Mouse (Mus musculus) brain, embryonic 14.5 days (tissue): Measurements from ENCODE around the gene Exoc4.

ENCODE experiments used
- CTCF ChIP-seq: fragments of 200-500 bp; IDR thresholded peaks from 2 replicates; pipeline ENCODE4 v1.5.1; 2012; ENCODE audit warnings: inconsistent platforms, mild to moderate bottlenecking, moderate library complexity, borderline replicate concordance; ENCODE audit not compliant: insufficient read depth, insufficient read length; ENCODE audit errors: extremely low read depth
- POLR2A ChIP-seq: fragments of 200-500 bp; IDR thresholded peaks from 2 replicates; pipeline ENCODE4 v1.6.1; 2012; ENCODE audit warnings: mild to moderate bottlenecking, inconsistent platforms, borderline replicate concordance; ENCODE audit not compliant: poor library complexity, insufficient read depth, insufficient read length, severe bottlenecking; ENCODE audit errors: extremely low read depth

DNA sequence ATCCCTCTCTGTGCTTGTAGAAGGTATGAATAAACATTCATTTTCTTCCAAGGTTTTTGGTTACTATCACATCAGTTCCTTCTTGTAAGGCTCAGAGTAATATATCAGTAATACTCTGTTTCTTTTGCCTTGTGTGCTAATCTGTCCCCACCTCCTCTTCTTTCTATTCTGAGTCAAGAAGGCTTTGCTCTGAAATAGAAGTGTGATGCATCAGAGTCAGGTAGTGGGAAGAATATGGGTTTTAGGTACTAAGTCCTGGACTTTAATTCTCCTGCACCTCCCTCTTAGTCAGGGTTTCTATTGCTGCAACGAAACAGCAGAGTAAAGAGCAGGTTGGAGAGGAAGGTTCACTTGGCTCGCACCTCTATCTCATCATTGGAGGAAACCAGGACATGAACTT lies 240.9 kb downstream of the Exoc4 start:
- TF ChIP-seq CTCF (no peak), POLR2A (no peak)
